Mouse (Mus musculus): ENCODE results near the gene Olfr597. TPM values are rescaled to one million over a fixed set of nuclear protein-coding genes. Genes with fewer than 3 reads are reported as not detected.
"Not testable (repeated sequence)": the region's sequence is repeated elsewhere in the genome, so short reads cannot be mapped to it uniquely, and the experiment has no call there.

Olfr597 gene
- not detected in 2 replicates for total RNA-seq (2017)

DNA sequence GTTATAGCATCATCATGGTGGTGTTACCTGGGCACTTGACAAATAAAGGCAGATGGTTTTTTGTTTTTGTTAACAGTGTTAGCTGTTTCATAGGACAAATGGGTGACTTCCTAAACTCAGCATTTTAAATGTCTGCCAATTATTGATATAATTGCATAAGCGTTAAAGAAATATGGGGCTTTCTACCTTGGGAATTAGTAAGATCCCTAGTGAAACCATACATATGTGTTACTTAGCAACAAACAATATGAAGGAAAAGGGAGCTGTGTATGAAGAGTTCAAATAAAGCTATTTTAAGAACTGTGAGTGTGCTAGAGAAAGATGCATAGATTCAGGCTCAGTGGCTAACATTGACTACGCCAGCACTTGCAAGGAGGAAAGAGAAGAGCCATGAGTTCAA, at the start of gene Olfr597:
Gene Olfr597, plus strand, starts transcription at position 301 of the 400 bp plus-strand sequence.
- not testable (repeated sequence) for ATAC-seq (replicated peaks in 1 of 2; ENCODE audit: insufficient read depth in 1 of 2, low FRiP score in 2 of 2, low TSS enrichment in 1 of 2, low read depth in 1 of 2, poor library complexity in 2 of 2, severe bottlenecking in 2 of 2)

DNA sequence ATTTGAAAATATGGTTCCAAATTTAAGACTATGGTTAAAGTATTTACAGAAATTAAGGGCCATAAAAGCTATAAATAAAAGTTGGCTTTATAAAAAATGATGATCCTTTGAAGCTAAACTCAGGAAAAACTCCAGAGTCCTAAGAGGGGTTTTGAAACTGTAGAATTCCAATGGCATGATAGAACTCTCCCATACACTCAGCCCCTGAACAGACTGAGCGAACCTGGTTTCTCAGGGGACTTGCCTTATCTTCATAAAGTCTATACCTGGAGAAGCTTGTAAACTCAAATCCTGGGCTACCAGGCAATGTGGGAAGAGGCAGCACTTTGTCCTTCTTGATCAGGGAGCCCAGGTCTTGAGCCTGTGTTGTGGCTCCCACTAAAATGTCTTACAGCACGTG, 10.8 kb upstream of the Olfr597 start, which contains the start of gene Olfr596:
Gene Olfr596, plus strand, starts transcription at position 301 of the 400 bp plus-strand sequence.
- ATAC-seq (replicated peaks in 1 of 2; ENCODE audit: insufficient read depth in 1 of 2, low FRiP score in 2 of 2, low TSS enrichment in 1 of 2, low read depth in 1 of 2, poor library complexity in 2 of 2, severe bottlenecking in 2 of 2) = not testable (repeated sequence)

GRCm38 (mm10) chr7:103323268-103323667, 7.2 kb downstream of the Olfr597 start, which contains the start of gene Olfr598:
Gene Olfr598, plus strand, starts transcription at chr7:103323568.
- ATAC-seq (replicated peaks in 1 of 2; ENCODE audit: insufficient read depth in 1 of 2, low FRiP score in 2 of 2, low TSS enrichment in 1 of 2, low read depth in 1 of 2, poor library complexity in 2 of 2, severe bottlenecking in 2 of 2) = no peak

DNA sequence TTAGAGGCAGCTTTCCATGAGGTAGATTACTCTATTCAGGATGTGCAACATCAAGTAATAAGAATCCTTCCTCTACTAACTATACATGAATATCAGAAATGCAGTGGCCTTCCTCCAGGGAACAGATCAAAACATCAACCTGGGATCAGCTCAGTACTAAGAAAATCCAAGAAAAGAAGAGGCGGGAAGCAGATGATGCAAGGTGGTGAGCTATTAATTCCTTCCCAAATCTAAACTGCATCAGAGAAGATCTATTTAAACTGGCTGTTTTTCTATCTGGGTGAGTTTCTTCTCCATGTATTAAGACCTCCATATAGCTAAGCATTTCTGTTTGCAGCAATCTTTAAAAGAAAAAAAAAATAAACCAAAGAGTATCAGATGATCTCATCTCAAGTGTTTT, 19.5 kb downstream of the Olfr597 start, which contains the start of gene Olfr599:
Gene Olfr599, plus strand, starts transcription at position 301 of the 400 bp plus-strand sequence.
- ATAC-seq (replicated peaks in 1 of 2; ENCODE audit: insufficient read depth in 1 of 2, low FRiP score in 2 of 2, low TSS enrichment in 1 of 2, low read depth in 1 of 2, poor library complexity in 2 of 2, severe bottlenecking in 2 of 2) = no peak

- ATAC-seq (replicated peaks in 1 of 2; ENCODE audit: insufficient read depth in 1 of 2, low FRiP score in 2 of 2, low TSS enrichment in 1 of 2, low read depth in 1 of 2, poor library complexity in 2 of 2, severe bottlenecking in 2 of 2) = no peak
Observed at GRCm38 (mm10) chr7:103349569-103349968, 33.5 kb downstream of the Olfr597 start, which contains the start of gene Olfr600. Gene Olfr600, minus strand, starts transcription at chr7:103349669.

DNA sequence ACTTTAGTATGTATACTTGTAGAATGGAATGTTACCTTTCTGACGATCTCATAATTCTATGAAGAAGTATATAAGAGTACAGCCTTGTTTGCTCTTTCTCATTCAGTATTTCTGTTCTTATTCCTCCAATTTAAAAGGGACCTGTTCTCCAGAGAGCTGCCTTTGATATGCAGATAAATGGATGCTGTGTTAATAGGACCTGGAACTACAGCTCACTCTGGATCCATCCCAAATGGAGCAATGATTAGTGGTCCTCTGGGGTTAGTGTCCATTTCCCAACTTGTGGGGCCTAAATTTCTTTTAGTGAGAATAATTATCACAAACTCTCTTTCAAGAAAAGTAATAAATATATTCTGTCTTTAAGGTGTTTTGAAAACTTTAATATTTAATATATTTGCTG, 46.4 kb downstream of the Olfr597 start, which contains the start of gene Olfr601:
Gene Olfr601, minus strand, starts transcription at position 101 of the 400 bp plus-strand sequence.
- no peak for ATAC-seq (replicated peaks in 1 of 2; ENCODE audit: insufficient read depth in 1 of 2, low FRiP score in 2 of 2, low TSS enrichment in 1 of 2, low read depth in 1 of 2, poor library complexity in 2 of 2, severe bottlenecking in 2 of 2)

Other genes starting within 250 kb of the Olfr597 start
- gene Olfr584, start 234.4 kb upstream of the Olfr597 start, total RNA-seq (2017) = not detected in 2 replicates
- gene Olfr585, start 218.6 kb upstream of the Olfr597 start, total RNA-seq (2017) = not detected in 2 replicates
- not detected in 2 replicates for gene Olfr586, start 190.7 kb upstream of the Olfr597 start, total RNA-seq (2017)
- not detected in 2 replicates for gene Olfr588-ps1, start 175.4 kb upstream of the Olfr597 start, total RNA-seq (2017)
- gene Olfr589, start 160.0 kb upstream of the Olfr597 start, total RNA-seq (2017) = not detected in 2 replicates
- not detected in 2 replicates for gene Olfr591, start 138.0 kb upstream of the Olfr597 start, total RNA-seq (2017)
- gene Olfr592, start 131.5 kb upstream of the Olfr597 start, total RNA-seq (2017) = not detected in 2 replicates
- not detected in 2 replicates for gene Olfr593, start 104.5 kb upstream of the Olfr597 start, total RNA-seq (2017)
- not detected in 2 replicates for gene Olfr594, start 99.3 kb upstream of the Olfr597 start, total RNA-seq (2017)
- gene Usp17ld, start 63.8 kb upstream of the Olfr597 start, total RNA-seq (2017) = not detected in 2 replicates
- gene Olfr596, start 10.7 kb upstream of the Olfr597 start, total RNA-seq (2017) = not detected in 2 replicates
- not detected in 2 replicates for gene Olfr598, start 7.3 kb downstream of the Olfr597 start, total RNA-seq (2017)
- not detected in 2 replicates for gene Olfr599, start 19.6 kb downstream of the Olfr597 start, total RNA-seq (2017)
- gene Olfr600, start 33.4 kb downstream of the Olfr597 start, total RNA-seq (2017) = not detected in 2 replicates
- not detected in 2 replicates for gene Olfr601, start 46.3 kb downstream of the Olfr597 start, total RNA-seq (2017)
- gene Olfr603, start 69.9 kb downstream of the Olfr597 start, total RNA-seq (2017) = not detected in 2 replicates
- gene Usp17lc, start 98.8 kb downstream of the Olfr597 start, total RNA-seq (2017) = not detected in 2 replicates
- gene Olfr605, start 129.1 kb downstream of the Olfr597 start, total RNA-seq (2017) = not detected in 2 replicates
- gene Olfr606, start 132.7 kb downstream of the Olfr597 start, total RNA-seq (2017) = not detected in 2 replicates
- gene Olfr607, start 147.8 kb downstream of the Olfr597 start, total RNA-seq (2017) = not detected in 2 replicates
- gene Olfr608, start 153.6 kb downstream of the Olfr597 start, total RNA-seq (2017) = not detected in 2 replicates
- gene Olfr609, start 181.7 kb downstream of the Olfr597 start, total RNA-seq (2017) = not detected in 2 replicates
- not detected in 2 replicates for gene Olfr610, start 195.8 kb downstream of the Olfr597 start, total RNA-seq (2017)
- gene Olfr611, start 204.5 kb downstream of the Olfr597 start, total RNA-seq (2017) = not detected in 2 replicates
- gene Olfr612, start 226.4 kb downstream of the Olfr597 start, total RNA-seq (2017) = not detected in 2 replicates
- gene Olfr613, start 231.8 kb downstream of the Olfr597 start, total RNA-seq (2017) = not detected in 2 replicates
- gene Olfr615, start 239.8 kb downstream of the Olfr597 start, total RNA-seq (2017) = not detected in 2 replicates